11 mouse cellular contexts compared by ENCODE assay signal in genomic region chr11:118999361-118999804, GRCm38 (mm10). TPM values are rescaled to one million over a fixed set of nuclear protein-coding genes. Genes with fewer than 3 reads are reported as not detected.
DNase-seq lines count a peak whose midpoint lies in the region; ATAC-seq lines count a peak whose summit lies in the region.
"Had no signal": no experiment of that assay in that cellular context is flagged by ENCODE, and none has a peak within 500 bp of the region (broad histone marks: within the 10 kb centered on the region; RNA-seq: fewer than 3 reads in every experiment).

No protein-coding gene starts in this region.

- H3K4me3 ChIP-seq in heart, embryonic 10.5 days = 0 out of 2 replicates have a peak overlapping the region, but pooled peaks have one; percentile 16
- H3K4me3 ChIP-seq in embryonic facial prominence, embryonic 12.5 days = peak overlapping the region; percentile 19; the same call in 1 of the 2 replicates
- H3K4me3 ChIP-seq in neural tube, embryonic 13.5 days = peak overlapping the region; percentile 22
- H3K4me3 ChIP-seq: erythroblast, embryonic 14.5 days had no signal

- H3K4me2 ChIP-seq in embryonic facial prominence, embryonic 12.5 days (replicated peaks) = peak overlapping the region; percentile 51
- H3K4me2 ChIP-seq in neural tube, embryonic 13.5 days = peak overlapping the region; percentile 53

- ATAC-seq in embryonic facial prominence, embryonic 12.5 days (ENCODE audit: insufficient number of reproducible peaks, insufficient read depth, low FRiP score, low TSS enrichment) = no peak
- ATAC-seq in neural tube, embryonic 13.5 days (ENCODE audit: low read depth) = peak; percentile 58
- ATAC-seq in megakaryocyte, adult 5-6 weeks (ENCODE audit: poor library complexity, severe bottlenecking) = no peak

- intact Hi-C loops in heart, postnatal 14 days (cut with DNase I) = loop anchor here (2.0 kb wide), 2 partner anchors 23 to 189 kb away; partner anchors contain the start of gene Cbx2

- H3K36me3 ChIP-seq in heart, embryonic 10.5 days = no peaks in the 10 kb centered on the region
- no peaks in the 10 kb centered on the region for H3K36me3 ChIP-seq in embryonic facial prominence, embryonic 12.5 days
- no peaks in the 10 kb centered on the region for H3K36me3 ChIP-seq in neural tube, embryonic 13.5 days
- H3K36me3 ChIP-seq: lung, embryonic 15.5 days had no signal

- H3K9ac ChIP-seq in embryonic facial prominence, embryonic 12.5 days = no peak overlapping the region
- H3K9ac ChIP-seq in neural tube, embryonic 13.5 days = peak overlapping the region; percentile 61
- H3K9ac ChIP-seq: lung, embryonic 15.5 days had no signal

- DNase-seq in heart, embryonic 10.5 days (ENCODE audit: low spot score) = no peak
- no peak for DNase-seq in heart, postnatal 14 days
- peak; percentile 71 for DNase-seq in MN1 (ENCODE audit: low spot score)
- DNase-seq in layer of hippocampus, postnatal 10 days (ENCODE audit: low spot score in 2 of 2) = peak; percentile 53 to 62
- no peak for DNase-seq in gastrocnemius, adult 18-20 months (ENCODE audit: low spot score)

- no peaks in the 10 kb centered on the region for H3K9me3 ChIP-seq in heart, embryonic 10.5 days
- H3K9me3 ChIP-seq in embryonic facial prominence, embryonic 12.5 days = no peaks in the 10 kb centered on the region
- H3K9me3 ChIP-seq in neural tube, embryonic 13.5 days = no peaks in the 10 kb centered on the region
- H3K9me3 ChIP-seq: lung, embryonic 15.5 days had no signal

- H3K27me3 ChIP-seq in heart, embryonic 10.5 days (ENCODE audit: insufficient read depth, poor library complexity, severe bottlenecking) = peaks cover 85% of the 10 kb centered on the region
- H3K27me3 ChIP-seq in embryonic facial prominence, embryonic 12.5 days = peaks cover 15% of the 10 kb centered on the region
- H3K27me3 ChIP-seq in neural tube, embryonic 13.5 days = peaks cover 4% of the 10 kb centered on the region

- no peak overlapping the region for H3K27ac ChIP-seq in heart, embryonic 10.5 days
- no peak overlapping the region for H3K27ac ChIP-seq in embryonic facial prominence, embryonic 12.5 days
- H3K27ac ChIP-seq in neural tube, embryonic 13.5 days (replicated peaks) = peak overlapping the region; percentile 81
- H3K27ac ChIP-seq: lung, embryonic 15.5 days had no signal

- 6% methylated on average over 26 of the region's 26 CpGs for WGBS in heart, embryonic 10.5 days
- 2% methylated on average over 26 of the region's 26 CpGs for WGBS in embryonic facial prominence, embryonic 12.5 days
- WGBS in neural tube, embryonic 13.5 days = 2% methylated on average over 26 of the region's 26 CpGs

- peaks cover 28% of the 10 kb centered on the region for H3K4me1 ChIP-seq in heart, embryonic 10.5 days
- H3K4me1 ChIP-seq in embryonic facial prominence, embryonic 12.5 days = peaks cover 19% of the 10 kb centered on the region
- H3K4me1 ChIP-seq in neural tube, embryonic 13.5 days (replicated peaks) = peaks cover 44% of the 10 kb centered on the region

RNA-seq across cellular contexts. Expression of gene Enpp7, which starts 11.4 kb away (rescaled TPM):
- polyA plus RNA-seq in heart, embryonic 10.5 days (2016; fragmentation: Nextera tagmentation; extraction: Ambion mirVana) = not detected in 2 replicates
- not detected for total RNA-seq in heart, postnatal 14 days (2021)
- not detected in 2 replicates for polyA plus RNA-seq in embryonic facial prominence, embryonic 12.5 days (2016; fragmentation: Nextera tagmentation; extraction: Ambion mirVana)
- total RNA-seq in layer of hippocampus, postnatal 10 days (2021) = not detected
- polyA plus RNA-seq in neural tube, embryonic 13.5 days (2015; fragmentation: Nextera tagmentation; extraction: Ambion mirVana) = not detected in 2 replicates
- total RNA-seq in megakaryocyte, adult 5-6 weeks (2015) = not detected in 2 replicates
- not detected in 2 replicates for total RNA-seq in megakaryocyte, adult 5-6 weeks (2017)
- total RNA-seq in gastrocnemius, adult 18-20 months (2021) = not detected
- polyA plus RNA-seq: C2C12; erythroblast, embryonic 14.5 days; lung, embryonic 15.5 days had no signal

RNA-seq across cellular contexts. Expression of gene Cbx2, which starts 23.4 kb away (rescaled TPM):
- polyA plus RNA-seq in heart, embryonic 10.5 days (2016; fragmentation: Nextera tagmentation; extraction: Ambion mirVana) = 37.4 and 56.0 TPM in 2 replicates
- 1 to 10 TPM; 5.0 to 5.3 TPM for total RNA-seq in heart, postnatal 14 days (2021)
- polyA plus RNA-seq in embryonic facial prominence, embryonic 12.5 days (2016; fragmentation: Nextera tagmentation; extraction: Ambion mirVana) = 103 and 105 TPM in 2 replicates
- total RNA-seq in layer of hippocampus, postnatal 10 days (2021) = 1 to 10 TPM; 4.7 to 5.0 TPM
- polyA plus RNA-seq in neural tube, embryonic 13.5 days (2015; fragmentation: Nextera tagmentation; extraction: Ambion mirVana) = 17.4 and 21.4 TPM in 2 replicates
- 1.5 and 1.6 TPM in 2 replicates for total RNA-seq in megakaryocyte, adult 5-6 weeks (2015)
- 2.8 TPM in 2 replicates for total RNA-seq in megakaryocyte, adult 5-6 weeks (2017)
- 1 to 10 TPM in 1 of 2 experiments, under 1 TPM in 1; 0.85 to 1.0 TPM for total RNA-seq in gastrocnemius, adult 18-20 months (2021)

RNA-seq across cellular contexts. Expression of gene Cbx8, which starts 41.4 kb away (rescaled TPM):
- 9.1 and 9.7 TPM in 2 replicates for polyA plus RNA-seq in heart, embryonic 10.5 days (2016; fragmentation: Nextera tagmentation; extraction: Ambion mirVana)
- 1 to 10 TPM; 6.0 to 6.1 TPM for total RNA-seq in heart, postnatal 14 days (2021)
- polyA plus RNA-seq in embryonic facial prominence, embryonic 12.5 days (2016; fragmentation: Nextera tagmentation; extraction: Ambion mirVana) = 9.4 and 10.8 TPM in 2 replicates
- total RNA-seq in layer of hippocampus, postnatal 10 days (2021) = 10 to 100 TPM; 12.4 to 13.1 TPM
- polyA plus RNA-seq in neural tube, embryonic 13.5 days (2015; fragmentation: Nextera tagmentation; extraction: Ambion mirVana) = 7.0 and 8.5 TPM in 2 replicates
- total RNA-seq in megakaryocyte, adult 5-6 weeks (2015) = 3.2 and 5.6 TPM in 2 replicates
- total RNA-seq in megakaryocyte, adult 5-6 weeks (2017) = 3.0 and 3.6 TPM in 2 replicates
- 1 to 10 TPM; 2.6 to 3.5 TPM for total RNA-seq in gastrocnemius, adult 18-20 months (2021)

Comparison
In these comparisons a context has a peak if more than half of its experiments do, and no peak if none do; other contexts are left out.
1. DNase-seq: peak in MN1 (single experiment) and layer of hippocampus, postnatal 10 days (2 of 2); none in heart, embryonic 10.5 days (single experiment), heart, postnatal 14 days (0 of 2) and gastrocnemius, adult 18-20 months (single experiment).
2. Peak in every context shown above with its lines, with median percentiles within 50 percentile points of each other: H3K4me3 ChIP-seq.